Mouse (Mus musculus) kidney, adult 2 months (tissue): Measurements from ENCODE around the gene Med7.

ENCODE experiments used
- CTCF ChIP-seq: fragments of 200-500 bp; conservative IDR thresholded peaks from 2 replicates; pipeline ENCODE4 v1.5.1; 2011; ENCODE audit warnings: low read depth, mild to moderate bottlenecking, control low read depth, low read length, moderate library complexity, mixed read lengths; ENCODE audit not compliant: insufficient read depth, insufficient read length
- POLR2A ChIP-seq: fragments of 200-500 bp; IDR thresholded peaks from one replicate; pipeline ENCODE4 v1.6.1; 2011; ENCODE audit warnings: low read depth, low read length, control low read depth

GRCm38 (mm10) chr11:46404986-46405385, 31.7 kb upstream of the Med7 start:
- TF ChIP-seq POLR2A: no peak
- no peak for TF ChIP-seq CTCF
